Mouse (Mus musculus) lung, embryonic 15.5 days (tissue): ENCODE measurements around the gene Zfp629. TPM values are rescaled to one million over a fixed set of nuclear protein-coding genes. Genes with fewer than 3 reads are reported as not detected.

Experiments used
- ATAC-seq: fragments of 200-750 bp; cut with Nextera tagmentation; 2 replicates; pipeline ENCODE4 v1.8.0; 2017; ENCODE audit warnings: moderate number of reproducible peaks, borderline replicate concordance; ENCODE audit not compliant: low FRiP score, low TSS enrichment; ENCODE audit errors: extremely low read depth
- H3K27ac ChIP-seq: fragments of 300-500 bp; sonication (generic); 2 replicates; pipeline ENCODE4 v1.5.1; 2015; ENCODE audit warnings: moderate library complexity, mild to moderate bottlenecking, inconsistent platforms
- H3K27me3 ChIP-seq: fragments of 300-500 bp; sonication (generic); 2 replicates; pipeline ENCODE4 v1.6.1; 2015; ENCODE audit warnings: inconsistent platforms
- H3K36me3 ChIP-seq: fragments of 300-500 bp; sonication (generic); 2 replicates; pipeline ENCODE4 v1.6.1; 2015; ENCODE audit warnings: inconsistent platforms
- H3K4me1 ChIP-seq: fragments of 300-500 bp; sonication (generic); 2 replicates; pipeline ENCODE4 v1.6.1; 2015; ENCODE audit warnings: inconsistent platforms
- H3K4me2 ChIP-seq: fragments of 300-500 bp; sonication (generic); 2 replicates; pipeline ENCODE4 v1.6.1; 2015; ENCODE audit warnings: inconsistent platforms, mild to moderate bottlenecking, moderate library complexity
- H3K4me3 ChIP-seq: fragments of 300-500 bp; sonication (generic); 2 replicates; pipeline ENCODE4 v1.5.1; 2015; ENCODE audit warnings: mild to moderate bottlenecking, inconsistent platforms
- H3K9ac ChIP-seq: fragments of 300-500 bp; sonication (generic); 2 replicates; pipeline ENCODE4 v1.6.1; 2015; ENCODE audit warnings: inconsistent platforms
- H3K9me3 ChIP-seq: fragments of 300-500 bp; sonication (generic); 2 replicates; pipeline ENCODE4 v1.6.1; 2016; ENCODE audit warnings: inconsistent platforms
- WGBS: fragments of 180-500 bp; shearing (Covaris S2); methylation state at CpG from one replicate; pipeline ENCODE4 v1.1.7; 2015; 5-methylcytosine and 5-hydroxymethylcytosine counted together
- polyA plus RNA-seq: library from polyadenylated mRNA; unstranded; fragments of >200 nt; fragmentation: Nextera tagmentation; extraction: Ambion mirVana; gene quantifications from 2 replicates; pipeline ENCODE4 v1.2.1, GENCODE M21; 2015

Zfp629 gene
- polyA plus RNA-seq, 1 experiment from 2014 or later = 12.2 TPM

DNA sequence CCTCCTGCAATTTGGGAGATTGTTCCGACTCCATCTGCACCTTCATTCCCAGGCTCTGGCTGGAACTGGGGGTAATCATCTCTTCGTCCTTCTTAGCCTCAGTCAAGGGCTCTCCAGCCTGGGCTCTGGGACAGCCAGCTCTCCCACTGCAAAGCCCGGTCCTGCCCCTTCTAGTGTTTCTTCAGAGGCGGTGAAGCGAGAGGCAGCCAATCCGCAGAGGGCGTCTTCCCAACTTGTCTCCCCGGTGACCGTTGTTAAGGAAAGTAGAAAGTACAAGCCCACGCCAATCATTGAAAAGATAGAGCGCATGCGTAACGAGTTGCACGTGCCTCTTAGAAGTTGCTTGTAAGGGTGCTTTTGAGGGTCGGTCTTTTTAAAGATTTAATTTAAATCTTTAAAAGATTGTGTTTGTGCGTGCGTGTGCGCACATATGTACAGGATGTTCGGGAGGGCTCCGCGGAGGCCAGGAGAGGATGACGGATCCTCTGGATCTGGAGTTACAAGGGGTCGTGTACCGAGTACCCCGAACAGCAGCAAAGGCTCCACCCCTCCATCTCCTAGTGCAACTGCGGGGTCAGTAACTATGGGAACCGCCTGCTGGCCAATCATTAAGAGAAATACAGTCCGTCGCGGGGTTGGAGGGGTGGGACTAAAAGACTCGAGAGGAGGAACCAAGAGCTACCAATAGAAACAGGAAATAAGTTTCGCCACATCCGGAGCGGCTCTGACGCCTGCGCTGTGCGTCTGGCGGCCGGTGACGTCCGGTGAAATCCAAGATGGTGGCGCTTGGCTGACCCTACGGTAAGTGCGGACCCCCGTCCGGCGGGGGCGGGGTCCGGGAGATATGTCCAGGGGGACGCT, 27.4 kb downstream of the Zfp629 start, which contains the start of the genes Ccdc189 and Rnf40:
Ccdc189 (minus strand) TSS at position 585 of the 861 bp plus-strand sequence.
Rnf40 (plus strand) TSS at position 757 of the 861 bp plus-strand sequence.
- WGBS = under 1% methylated on average over 46 of the region's 50 CpGs

GRCm38 (mm10) chr7:127587196-127587595, 28.4 kb downstream of the Zfp629 start:
- peak overlapping the region; percentile 72; the same call in 1 of the 2 replicates for H3K27ac ChIP-seq
- no peaks in the 10 kb centered on the region for H3K27me3 ChIP-seq
- no peaks in the 10 kb centered on the region for H3K9me3 ChIP-seq
- H3K4me3 ChIP-seq = peak overlapping the region; percentile 65; the same call in 1 of the 2 replicates
- H3K36me3 ChIP-seq = peaks cover 48% of the 10 kb centered on the region
- H3K4me2 ChIP-seq = peak overlapping the region; percentile 86
- ATAC-seq = no peak
- WGBS = 41% methylated on average over 5 of the region's 5 CpGs
- H3K9ac ChIP-seq = no peak overlapping the region; the same call in 1 of the 2 replicates
- H3K4me1 ChIP-seq = peaks cover 17% of the 10 kb centered on the region

More for the DNA sequence above, 27.4 kb downstream of the Zfp629 start, which contains the start of the genes Ccdc189 and Rnf40:
- peaks cover 48% of the 10 kb centered on the region for H3K36me3 ChIP-seq
- no peaks in the 10 kb centered on the region for H3K27me3 ChIP-seq
- H3K27ac ChIP-seq = peak within 1 kb of the TSS; percentile 72
- H3K9me3 ChIP-seq = no peaks in the 10 kb centered on the region
- H3K9ac ChIP-seq = peak within 1 kb of the TSS; percentile 79
- peaks cover 17% of the 10 kb centered on the region for H3K4me1 ChIP-seq
- H3K4me2 ChIP-seq = peak within 1 kb of the TSS; percentile 86
- peak within 1 kb of the TSS; percentile 65 for H3K4me3 ChIP-seq
- peak; percentile 98 for ATAC-seq

GRCm38 (mm10) chr7:127586149-127586548, 29.4 kb downstream of the Zfp629 start:
- no peak for ATAC-seq
- no peak overlapping the region for H3K4me2 ChIP-seq
- no peaks in the 10 kb centered on the region for H3K9me3 ChIP-seq
- H3K27me3 ChIP-seq = no peaks in the 10 kb centered on the region
- 81% methylated on average over 6 of the region's 6 CpGs for WGBS
- no peak overlapping the region for H3K9ac ChIP-seq
- H3K4me3 ChIP-seq = no peak overlapping the region
- H3K27ac ChIP-seq = no peak overlapping the region
- H3K36me3 ChIP-seq = peaks cover 46% of the 10 kb centered on the region
- H3K4me1 ChIP-seq = peaks cover 17% of the 10 kb centered on the region

DNA sequence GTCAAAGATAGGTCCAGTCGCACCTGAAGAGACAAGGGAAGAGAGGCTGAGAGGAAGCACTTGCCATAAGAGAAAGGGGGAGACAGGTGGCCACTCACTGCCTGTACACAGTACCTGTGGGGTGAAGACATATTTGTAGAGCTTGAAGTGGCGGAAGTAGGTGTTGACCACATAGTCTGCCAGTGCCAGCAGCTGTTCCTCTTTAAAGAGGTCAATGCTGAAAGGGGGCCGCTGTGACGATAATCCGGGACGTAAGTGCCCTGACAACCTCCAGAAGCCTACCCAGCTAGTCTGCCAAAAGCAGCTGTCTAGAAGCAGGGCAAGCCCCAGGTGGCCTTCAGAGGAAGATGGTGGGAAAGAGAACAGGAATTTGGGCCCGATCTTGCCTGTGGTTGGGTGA, 30.6 kb downstream of the Zfp629 start:
- 81% methylated on average over 7 of the region's 7 CpGs for WGBS
- peaks cover 47% of the 10 kb centered on the region for H3K36me3 ChIP-seq

DNA sequence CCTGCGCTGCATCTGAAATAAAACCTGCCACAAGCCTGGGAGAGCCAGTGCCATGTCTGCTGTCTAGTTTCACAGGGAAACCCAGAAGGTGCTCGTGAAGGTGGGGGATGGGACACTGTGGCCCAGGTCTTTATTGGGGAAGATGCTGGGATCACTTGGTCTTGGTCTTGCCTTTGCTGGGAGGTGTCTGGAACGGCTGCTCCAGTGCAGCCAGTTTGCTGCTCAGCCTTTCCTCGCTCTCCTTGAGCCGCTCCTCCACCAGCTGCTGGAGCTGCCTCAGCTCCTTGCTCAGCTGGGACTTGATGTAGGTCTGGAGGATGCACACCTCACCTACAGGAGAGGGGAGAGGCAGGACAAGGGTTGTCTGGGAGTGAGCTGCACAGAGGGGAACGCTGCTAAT, 32.3 kb downstream of the Zfp629 start:
- no peak for ATAC-seq
- peaks cover 9% of the 10 kb centered on the region for H3K4me1 ChIP-seq
- H3K36me3 ChIP-seq = peaks cover 57% of the 10 kb centered on the region
- H3K4me3 ChIP-seq = no peak overlapping the region
- H3K9me3 ChIP-seq = no peaks in the 10 kb centered on the region
- 94% methylated on average over 6 of the region's 6 CpGs for WGBS
- no peak overlapping the region for H3K27ac ChIP-seq
- H3K4me2 ChIP-seq = no peak overlapping the region
- no peaks in the 10 kb centered on the region for H3K27me3 ChIP-seq
- H3K9ac ChIP-seq = no peak overlapping the region

More for the DNA sequence above, 30.6 kb downstream of the Zfp629 start:
- Histone ChIP-seq H3K4me1 (peaks cover 17% of the 10 kb centered on the region), H3K4me3 (no peak overlapping the region), H3K27me3 (no peaks in the 10 kb centered on the region), H3K4me2 (no peak overlapping the region), H3K9ac (no peak overlapping the region), H3K27ac (no peak overlapping the region), H3K9me3 (no peaks in the 10 kb centered on the region)
- no peak for ATAC-seq

DNA sequence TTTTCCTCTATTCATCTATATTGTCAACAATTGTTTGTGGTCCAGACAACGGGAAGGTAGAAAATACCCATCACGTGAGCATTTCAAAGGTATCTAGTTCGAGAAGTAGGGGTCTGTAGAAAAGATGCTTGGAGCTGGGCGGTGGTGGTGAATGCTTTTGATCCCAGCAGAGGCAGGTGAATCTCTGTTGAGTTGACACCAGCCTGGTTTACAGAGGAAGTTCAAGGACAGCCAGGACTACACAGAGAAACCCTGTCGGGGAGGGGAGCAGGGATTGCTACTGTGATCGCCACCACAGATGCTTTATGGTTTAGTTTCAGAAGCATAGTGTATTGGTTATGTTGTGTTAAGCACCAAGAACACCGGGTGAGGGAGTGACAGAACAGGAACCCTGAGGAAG, 41.5 kb downstream of the Zfp629 start:
- ATAC-seq = no peak
- H3K9ac ChIP-seq = peak overlapping the region; percentile 76
- 17% methylated on average over 7 of the region's 7 CpGs for WGBS
- peak overlapping the region; percentile 84 for H3K4me3 ChIP-seq
- peaks cover 13% of the 10 kb centered on the region for H3K4me1 ChIP-seq
- H3K4me2 ChIP-seq = peak overlapping the region; percentile 92
- peaks cover 25% of the 10 kb centered on the region for H3K36me3 ChIP-seq
- H3K27ac ChIP-seq = peak overlapping the region; percentile 56; the same call in 1 of the 2 replicates
- H3K27me3 ChIP-seq = no peaks in the 10 kb centered on the region
- H3K9me3 ChIP-seq = no peaks in the 10 kb centered on the region

DNA sequence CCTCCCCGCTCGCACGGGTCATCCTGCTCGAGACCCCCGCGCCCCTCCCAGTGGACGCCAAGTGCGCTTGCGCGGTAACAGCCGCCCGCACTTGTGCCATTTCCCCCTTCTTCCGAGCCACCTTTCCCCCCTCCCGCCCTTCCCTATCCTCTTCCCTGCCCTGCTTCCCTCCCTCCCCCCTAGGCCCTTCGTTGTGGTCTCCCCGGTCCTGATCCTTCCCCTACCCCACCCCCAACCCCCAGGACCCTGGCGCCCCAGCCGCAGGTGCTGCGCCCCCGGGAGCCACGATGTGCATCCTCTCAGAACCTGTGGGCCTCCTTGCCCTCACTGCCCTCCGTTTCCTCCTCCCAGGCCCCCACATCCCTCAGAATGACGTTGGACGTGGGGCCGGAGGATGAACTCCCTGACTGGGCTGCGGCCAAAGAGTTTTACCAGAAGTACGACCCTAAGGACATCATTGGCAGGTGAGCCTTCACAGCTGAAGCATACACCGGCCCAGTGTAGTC, 42.0 kb downstream of the Zfp629 start:
- H3K4me3 ChIP-seq = peak overlapping the region; percentile 84
- WGBS = 2% methylated on average over 27 of the region's 28 CpGs
- peak overlapping the region; percentile 76 for H3K9ac ChIP-seq
- peaks cover 24% of the 10 kb centered on the region for H3K36me3 ChIP-seq
- no peak; the same call in 1 of the 2 replicates for ATAC-seq
- peak overlapping the region; percentile 92 for H3K4me2 ChIP-seq
- no peaks in the 10 kb centered on the region for H3K9me3 ChIP-seq
- peak overlapping the region; percentile 56 for H3K27ac ChIP-seq
- no peaks in the 10 kb centered on the region for H3K27me3 ChIP-seq
- peaks cover 13% of the 10 kb centered on the region for H3K4me1 ChIP-seq

GRCm38 (mm10) chr7:127572895-127573471, 42.6 kb downstream of the Zfp629 start, which contains the start of gene Phkg2:
TSS of gene Phkg2 (plus strand) at chr7:127573340.
- Histone ChIP-seq H3K4me1 (peaks cover 13% of the 10 kb centered on the region), H3K27me3 (no peaks in the 10 kb centered on the region), H3K4me2 (peak within 1 kb of the TSS; percentile 92), H3K4me3 (peak within 1 kb of the TSS; percentile 84), H3K9ac (peak within 1 kb of the TSS; percentile 76), H3K27ac (peak within 1 kb of the TSS; percentile 67), H3K9me3 (no peaks in the 10 kb centered on the region), H3K36me3 (peaks cover 18% of the 10 kb centered on the region)
- whole genome bisulfite sequencing = under 1% methylated on average over 17 of the region's 17 CpGs
- ATAC-seq = peak; percentile 99

GRCm38 (mm10) chr7:127564381-127565150, 51.0 kb downstream of the Zfp629 start:
- 64% methylated on average over 6 of the region's 6 CpGs for WGBS
- H3K27ac ChIP-seq = no peak overlapping the region
- H3K4me2 ChIP-seq = no peak overlapping the region
- no peaks in the 10 kb centered on the region for H3K9me3 ChIP-seq
- ATAC-seq = no peak
- H3K27me3 ChIP-seq = no peaks in the 10 kb centered on the region
- no peak overlapping the region for H3K4me3 ChIP-seq
- no peak overlapping the region for H3K9ac ChIP-seq
- H3K36me3 ChIP-seq = peaks cover 59% of the 10 kb centered on the region
- 0 out of 2 replicates have a peak, but pooled peaks cover 8% of the 10 kb centered on the region for H3K4me1 ChIP-seq

DNA sequence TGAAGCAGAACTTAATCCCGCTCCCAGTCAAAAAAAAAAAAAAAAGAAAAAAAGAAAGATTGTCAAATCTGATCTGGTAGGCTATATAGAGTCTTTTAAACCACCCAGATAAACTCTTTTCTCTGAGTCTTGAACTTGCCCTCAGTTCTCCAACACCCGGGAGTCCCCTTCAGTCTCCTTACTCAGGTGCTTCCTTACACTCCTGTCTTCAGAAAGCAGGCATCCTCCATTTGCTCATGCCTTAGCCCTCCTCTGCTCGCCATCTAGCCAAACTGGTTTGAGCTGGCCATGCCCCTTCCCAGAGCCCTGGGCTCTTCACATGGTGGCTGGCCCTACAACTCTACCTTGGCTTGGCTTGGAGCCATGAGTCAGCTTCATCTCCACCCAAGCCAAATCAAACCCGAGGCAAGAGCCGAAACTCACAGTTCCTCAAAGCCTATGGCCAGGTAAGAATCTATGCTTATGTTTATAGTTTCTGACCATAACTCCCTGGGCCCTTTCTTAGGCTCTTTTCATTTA, 54.2 kb downstream of the Zfp629 start, which contains the start of gene Tmem265:
Tmem265 (plus strand) TSS at position 51 of the 519 bp plus-strand sequence.
- Histone ChIP-seq H3K27ac (no peak within 1 kb of the TSS), H3K27me3 (no peaks in the 10 kb centered on the region), H3K4me2 (no peak within 1 kb of the TSS), H3K9me3 (no peaks in the 10 kb centered on the region), H3K4me1 (0 out of 2 replicates have a peak, but pooled peaks cover 8% of the 10 kb centered on the region), H3K36me3 (peaks cover 79% of the 10 kb centered on the region), H3K4me3 (no peak within 1 kb of the TSS), H3K9ac (no peak within 1 kb of the TSS)
- no peak for ATAC-seq
- WGBS = 80% methylated on average over 5 of the region's 5 CpGs

GRCm38 (mm10) chr7:127560580-127560979, 55.0 kb downstream of the Zfp629 start:
- H3K4me3 ChIP-seq = no peak overlapping the region
- ATAC-seq = no peak
- H3K4me1 ChIP-seq = 0 out of 2 replicates have a peak, but pooled peaks cover 8% of the 10 kb centered on the region
- 92% methylated on average over 11 of the region's 11 CpGs for WGBS
- no peak overlapping the region for H3K9ac ChIP-seq
- H3K9me3 ChIP-seq = no peaks in the 10 kb centered on the region
- H3K36me3 ChIP-seq = peaks cover 81% of the 10 kb centered on the region
- H3K27ac ChIP-seq = no peak overlapping the region
- H3K4me2 ChIP-seq = no peak overlapping the region
- H3K27me3 ChIP-seq = no peaks in the 10 kb centered on the region
